8 mouse cellular contexts compared by ENCODE assay signal in the genomic region with DNA sequence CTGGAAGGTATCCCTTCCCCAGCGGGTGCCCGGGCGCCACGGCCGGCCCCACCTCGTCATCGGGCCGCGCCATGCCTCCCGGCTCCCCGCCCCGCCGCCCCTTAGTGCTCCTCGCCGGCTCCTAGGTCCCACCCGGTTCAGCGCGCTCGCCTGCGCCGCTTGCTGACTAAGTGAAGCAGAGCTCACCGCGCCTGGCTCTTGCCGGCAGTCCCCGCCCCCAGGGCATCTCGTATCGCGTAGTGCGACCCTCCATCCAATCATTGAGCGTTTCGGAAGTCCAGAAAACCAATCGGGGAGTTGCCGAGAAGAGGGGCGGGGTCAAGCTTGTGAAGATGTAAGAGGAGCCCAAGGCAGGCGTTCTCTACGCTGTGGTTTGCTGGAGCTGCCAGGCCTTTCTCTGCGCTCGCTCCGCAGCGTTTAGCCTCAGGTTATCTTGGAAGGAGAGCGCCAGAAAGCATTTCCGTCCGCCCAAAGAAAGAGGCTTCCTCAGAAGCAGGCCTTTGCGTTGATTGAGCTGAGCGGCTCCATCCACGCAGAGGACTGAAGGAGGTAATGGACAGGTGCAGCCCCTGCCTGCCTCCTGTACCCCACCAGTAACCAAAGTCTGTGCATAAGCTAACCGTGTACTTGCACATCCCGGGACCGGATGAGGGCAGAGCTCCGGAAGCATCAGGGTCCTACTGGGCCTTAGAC. TPM values are rescaled to one million over a fixed set of nuclear protein-coding genes. Genes with fewer than 3 reads are reported as not detected.
DNase-seq lines count a peak whose midpoint lies in the region; ATAC-seq and TF ChIP-seq lines count a peak whose summit lies in the region.

TSS of gene Flvcr1 (minus strand) at position 138 of the 693 bp plus-strand sequence.

- no peaks in the 10 kb centered on the region for H3K9me3 ChIP-seq in kidney, embryonic 14.5 days (ENCODE audit: control insufficient read depth, low read length)
- no peaks in the 10 kb centered on the region for H3K9me3 ChIP-seq in limb, embryonic 15.5 days

- peak within 1 kb of the TSS; percentile 82 for H3K9ac ChIP-seq in kidney, embryonic 14.5 days (ENCODE audit: low read depth, low read length)
- peak within 1 kb of the TSS; percentile 77 for H3K9ac ChIP-seq in limb, embryonic 15.5 days

- ATAC-seq in kidney, embryonic 14.5 days (ENCODE audit: low FRiP score, low TSS enrichment) = peak; percentile 100
- peak; percentile 99 for ATAC-seq in limb, embryonic 15.5 days (ENCODE audit: insufficient number of reproducible peaks, low FRiP score, low TSS enrichment, low read depth)

- peak within 1 kb of the TSS; percentile 57 for H3K27ac ChIP-seq in bone marrow macrophage, adult 2 months (ENCODE audit: insufficient read depth, low read depth, low read length)
- peak within 1 kb of the TSS; percentile 22 for H3K27ac ChIP-seq in embryonic fibroblast, embryonic 13.5 days (ENCODE audit: insufficient read depth, low read length)
- H3K27ac ChIP-seq in kidney, embryonic 14.5 days (ENCODE audit: low read depth, low read length) = peak within 1 kb of the TSS; percentile 52
- peak within 1 kb of the TSS; percentile 82 for H3K27ac ChIP-seq in limb, embryonic 15.5 days

- 0 out of 2 replicates have a peak, but pooled peaks cover 3% of the 10 kb centered on the region for H3K27me3 ChIP-seq in kidney, embryonic 14.5 days (ENCODE audit: control insufficient read depth, insufficient read depth, low read length)
- H3K27me3 ChIP-seq in limb, embryonic 15.5 days = no peaks in the 10 kb centered on the region

- TF ChIP-seq POLR2A in bone marrow macrophage, adult 2 months (IDR thresholded peaks at IDR 0.05; ENCODE audit: borderline replicate concordance, low read depth, low read length) = peak; percentile 59; the same call in 1 of the 2 replicates
- peak; percentile 94 for TF ChIP-seq POLR2A in embryonic fibroblast, embryonic 13.5 days (IDR thresholded peaks at IDR 0.05; ENCODE audit: low read depth, low read length)

- peaks cover 14% of the 10 kb centered on the region for H3K4me1 ChIP-seq in bone marrow macrophage, adult 2 months (ENCODE audit: control insufficient read depth, insufficient read depth, low read length)
- peaks cover 12% of the 10 kb centered on the region for H3K4me1 ChIP-seq in embryonic fibroblast, embryonic 13.5 days (ENCODE audit: control insufficient read depth, insufficient read depth, low read length)
- H3K4me1 ChIP-seq in kidney, embryonic 14.5 days (ENCODE audit: control insufficient read depth, insufficient read depth, low read length) = peaks cover 14% of the 10 kb centered on the region; the same call in 1 of the 2 replicates
- peaks cover 17% of the 10 kb centered on the region for H3K4me1 ChIP-seq in limb, embryonic 15.5 days

- WGBS in kidney, embryonic 14.5 days = under 1% methylated on average over 50 of the region's 50 CpGs
- WGBS in limb, embryonic 15.5 days = under 1% methylated on average over 50 of the region's 50 CpGs

- H3K4me3 ChIP-seq in bone marrow macrophage, adult 2 months (ENCODE audit: insufficient read depth, low read length) = peak within 1 kb of the TSS; percentile 92
- peak within 1 kb of the TSS; percentile 66 for H3K4me3 ChIP-seq in embryonic fibroblast, embryonic 13.5 days (ENCODE audit: insufficient read depth, low read length)
- H3K4me3 ChIP-seq in kidney, embryonic 14.5 days (ENCODE audit: low read length) = peak within 1 kb of the TSS; percentile 80
- peak within 1 kb of the TSS; percentile 83 for H3K4me3 ChIP-seq in limb, embryonic 15.5 days

- no peak for TF ChIP-seq CTCF in bone marrow macrophage, adult 2 months (IDR thresholded peaks at IDR 0.05; ENCODE audit: low read depth, low read length)
- peak; percentile 3; the same call in 1 of the 2 replicates for TF ChIP-seq CTCF in embryonic fibroblast, embryonic 13.5 days (IDR thresholded peaks at IDR 0.05; ENCODE audit: borderline replicate concordance, insufficient read depth, low read length)

- no peaks in the 10 kb centered on the region for H3K36me3 ChIP-seq in kidney, embryonic 14.5 days (ENCODE audit: control insufficient read depth, insufficient read depth, low read length)
- H3K36me3 ChIP-seq in limb, embryonic 15.5 days = 0 out of 2 replicates have a peak, but pooled peaks cover 2% of the 10 kb centered on the region

- DNase-seq in A20 (ENCODE audit: low read depth, low spot score) = peak; percentile 100
- peak; percentile 99 for DNase-seq in heart, adult 9 months (ENCODE audit: low spot score in 2 of 2)
- peak; percentile 96 to 97 for DNase-seq in monocyte, adult 2 months (ENCODE audit: low read depth in 1 of 2, low spot score in 2 of 2)
- DNase-seq in spleen, postnatal 36 days (ENCODE audit: low spot score in 2 of 2) = peak; percentile 99

- peak within 1 kb of the TSS; percentile 96 for H3K4me2 ChIP-seq in kidney, embryonic 14.5 days (replicated peaks; ENCODE audit: low read depth, low read length)
- H3K4me2 ChIP-seq in limb, embryonic 15.5 days = peak within 1 kb of the TSS; percentile 93

RNA-seq across cellular contexts. Expression of gene Flvcr1, which starts in this region (rescaled TPM):
- polyA plus RNA-seq in bone marrow macrophage, adult 2 months (2012; ENCODE audit: insufficient read depth, insufficient read length, missing spikeins) = 30.3 and 33.8 TPM in 2 replicates
- 7.5 and 9.4 TPM in 2 replicates for polyA plus RNA-seq in embryonic fibroblast, embryonic 13.5 days (2011; ENCODE audit: insufficient read length, low read depth, missing spikeins)
- 6.8 and 8.5 TPM in 2 replicates for polyA plus RNA-seq in kidney, embryonic 14.5 days (2014; fragmentation: Nextera tagmentation; extraction: Ambion mirVana)
- 4.0 and 5.2 TPM in 2 replicates for polyA plus RNA-seq in limb, embryonic 15.5 days (2015; fragmentation: Nextera tagmentation; extraction: Ambion mirVana)

Comparison
In these comparisons a context has a peak if more than half of its experiments do, and no peak if none do; other contexts are left out.
1. Peak in every context shown above with its lines: DNase-seq, ATAC-seq, H3K4me3 ChIP-seq and H3K27ac ChIP-seq.
2. H3K27ac ChIP-seq: peak in every context shown above with its lines; median percentile 82 in limb, embryonic 15.5 days; 57 in bone marrow macrophage, adult 2 months; 52 in kidney, embryonic 14.5 days; 22 in embryonic fibroblast, embryonic 13.5 days.